19 mouse cellular contexts compared by ENCODE assay signal in the genomic region with DNA sequence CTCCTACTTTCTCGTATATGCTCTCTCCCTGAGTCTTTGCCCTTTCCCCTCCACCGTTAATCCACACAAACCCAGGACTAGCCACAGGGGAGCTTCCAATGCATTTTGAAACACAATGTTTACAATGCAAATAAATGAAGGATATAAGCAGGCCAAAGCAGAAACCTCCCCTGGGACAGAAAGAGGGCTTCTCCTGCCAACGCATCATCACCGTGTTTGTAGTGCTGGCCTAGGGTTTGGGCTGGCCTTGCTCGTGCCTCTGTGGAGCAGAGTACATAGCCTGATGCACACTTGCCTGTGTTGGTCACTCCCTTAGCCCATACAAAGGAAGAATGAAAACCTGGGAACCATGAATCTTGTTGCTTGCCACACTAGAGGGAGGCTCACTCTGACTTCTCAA. TPM values are rescaled to one million over a fixed set of nuclear protein-coding genes. Genes with fewer than 3 reads are reported as not detected.
DNase-seq lines count a peak whose midpoint lies in the region; ATAC-seq and TF ChIP-seq lines count a peak whose summit lies in the region.
"Had no signal": no experiment of that assay in that cellular context is flagged by ENCODE, and none has a peak within 500 bp of the region (broad histone marks: within the 10 kb centered on the region; RNA-seq: fewer than 3 reads in every experiment).

No protein-coding gene starts in this region.

- no peaks in the 10 kb centered on the region for H3K9me3 ChIP-seq in kidney, embryonic 15.5 days (replicated peaks)
- H3K9me3 ChIP-seq in liver, postnatal 0 days (ENCODE audit: low read length), result no peaks in the 10 kb centered on the region
- H3K9me3 ChIP-seq: embryonic facial prominence, embryonic 13.5 days; forebrain, embryonic 12.5 days; hindbrain, embryonic 10.5 days; limb, embryonic 13.5 days; midbrain, embryonic 15.5 days; neural tube, embryonic 12.5 days had no signal

- no peaks in the 10 kb centered on the region for H3K27me3 ChIP-seq in kidney, embryonic 15.5 days
- H3K27me3 ChIP-seq in liver, postnatal 0 days (ENCODE audit: insufficient read depth, low read length), result no peaks in the 10 kb centered on the region
- H3K27me3 ChIP-seq: embryonic facial prominence, embryonic 13.5 days; forebrain, embryonic 12.5 days; limb, embryonic 13.5 days; midbrain, embryonic 15.5 days; neural tube, embryonic 12.5 days had no signal

- no peak overlapping the region for H3K4me3 ChIP-seq in kidney, embryonic 15.5 days (replicated peaks)
- H3K4me3 ChIP-seq in liver, postnatal 0 days (ENCODE audit: low read depth, low read length), result no peak overlapping the region
- H3K4me3 ChIP-seq: embryonic facial prominence, embryonic 13.5 days; erythroblast, embryonic 14.5 days; forebrain, embryonic 12.5 days; hindbrain, embryonic 10.5 days; limb, embryonic 13.5 days; midbrain, embryonic 15.5 days; neural tube, embryonic 12.5 days had no signal

- H3K27ac ChIP-seq in kidney, embryonic 15.5 days, result peak overlapping the region; percentile 45; the same call in 1 of the 2 replicates
- peak overlapping the region; percentile 46 for H3K27ac ChIP-seq in liver, postnatal 0 days (ENCODE audit: low read depth)
- H3K27ac ChIP-seq: embryonic facial prominence, embryonic 13.5 days; forebrain, embryonic 12.5 days; hindbrain, embryonic 10.5 days; limb, embryonic 13.5 days; midbrain, embryonic 15.5 days; neural tube, embryonic 12.5 days had no signal

- peaks cover 34% of the 10 kb centered on the region for H3K36me3 ChIP-seq in kidney, embryonic 15.5 days
- peaks cover 5% of the 10 kb centered on the region; the same call in 1 of the 2 replicates for H3K36me3 ChIP-seq in liver, postnatal 0 days (replicated peaks; ENCODE audit: insufficient read depth, low read length)
- H3K36me3 ChIP-seq: midbrain, embryonic 15.5 days; neural tube, embryonic 12.5 days had no signal

- DNase-seq in adrenal gland, postnatal 10 days, result peak; percentile 53
- DNase-seq in adrenal gland, adult 18-20 months (ENCODE audit: low spot score in 2 of 2), result no peak
- no peak for DNase-seq in kidney, adult 11 months
- DNase-seq in adipocyte (ENCODE audit: low spot score), result peak; percentile 80
- DNase-seq in liver, postnatal 0 days, result no peak
- no peak for DNase-seq in lung, adult 18-20 months
- DNase-seq in cerebellum, adult 9-10 months, result no peak
- DNase-seq: cerebellum, adult 18-20 months; cerebellum, postnatal 25 days; lung, postnatal 4 days had no signal

- no peak for TF ChIP-seq CTCF in liver, postnatal 0 days (IDR thresholded peaks at IDR 0.05; ENCODE audit: low read depth)

- WGBS in kidney, embryonic 15.5 days, result 69% methylated on average over 5 of the region's 5 CpGs
- 57% methylated on average over 5 of the region's 5 CpGs for WGBS in liver, postnatal 0 days (ENCODE audit: insufficient replicate concordance)

- H3K9ac ChIP-seq in kidney, embryonic 15.5 days, result no peak overlapping the region
- no peak overlapping the region for H3K9ac ChIP-seq in liver, postnatal 0 days (replicated peaks)
- H3K9ac ChIP-seq: embryonic facial prominence, embryonic 13.5 days; forebrain, embryonic 12.5 days; limb, embryonic 13.5 days; midbrain, embryonic 15.5 days; neural tube, embryonic 12.5 days had no signal

- no peak for ATAC-seq in kidney, embryonic 15.5 days (replicated peaks; ENCODE audit: low FRiP score)
- peak; percentile 73 for ATAC-seq in liver, postnatal 0 days
- ATAC-seq: hindbrain, embryonic 16.5 days; midbrain, embryonic 15.5 days had no signal

- peaks cover 40% of the 10 kb centered on the region for H3K4me1 ChIP-seq in kidney, embryonic 15.5 days
- peaks cover 19% of the 10 kb centered on the region for H3K4me1 ChIP-seq in liver, postnatal 0 days (ENCODE audit: insufficient read depth)
- H3K4me1 ChIP-seq: forebrain, embryonic 12.5 days; midbrain, embryonic 15.5 days; neural tube, embryonic 12.5 days had no signal

- TF ChIP-seq EP300 in liver, postnatal 0 days (IDR thresholded peaks at IDR 0.05; ENCODE audit: low read depth), result no peak

- H3K4me2 ChIP-seq in kidney, embryonic 15.5 days, result no peak overlapping the region
- H3K4me2 ChIP-seq in liver, postnatal 0 days (ENCODE audit: low read depth, low read length), result no peak overlapping the region
- H3K4me2 ChIP-seq: embryonic facial prominence, embryonic 13.5 days; forebrain, embryonic 12.5 days; limb, embryonic 13.5 days; midbrain, embryonic 15.5 days; neural tube, embryonic 12.5 days had no signal

RNA-seq across cellular contexts. Expression of gene Ssr1, which starts 53.4 kb away (rescaled TPM):
- 100 to 1,000 TPM; 117 to 134 TPM for total RNA-seq in adrenal gland, postnatal 10 days (2021)
- total RNA-seq in adrenal gland, adult 18-20 months (2021), result 100 to 1,000 TPM; 116 to 173 TPM
- 129 and 142 TPM in 2 replicates for polyA plus RNA-seq in kidney, embryonic 15.5 days (2015; fragmentation: Nextera tagmentation; extraction: Ambion mirVana)
- 48.9 and 55.1 TPM in 2 replicates for polyA plus RNA-seq in liver, postnatal 0 days (2015; fragmentation: Nextera tagmentation; extraction: Ambion mirVana)

Comparison
In these comparisons a context has a peak if more than half of its experiments do, and no peak if none do; other contexts are left out.
1. DNase-seq: peak in adrenal gland, postnatal 10 days (single experiment) and adipocyte (single experiment); none in adrenal gland, adult 18-20 months (0 of 2), kidney, adult 11 months (single experiment), liver, postnatal 0 days (single experiment), lung, adult 18-20 months (0 of 2) and cerebellum, adult 9-10 months (single experiment).